Mouse (Mus musculus): Measurements from ENCODE around the gene Ldlrad2. TPM values are rescaled to one million over a fixed set of nuclear protein-coding genes. Genes with fewer than 3 reads are reported as not detected.
A peak's percentile ranks its signal among the peaks of the same experiment; 100 is the strongest.

The Ldlrad2 gene
- polyA plus RNA-seq, 1 experiment, result not detected

DNA sequence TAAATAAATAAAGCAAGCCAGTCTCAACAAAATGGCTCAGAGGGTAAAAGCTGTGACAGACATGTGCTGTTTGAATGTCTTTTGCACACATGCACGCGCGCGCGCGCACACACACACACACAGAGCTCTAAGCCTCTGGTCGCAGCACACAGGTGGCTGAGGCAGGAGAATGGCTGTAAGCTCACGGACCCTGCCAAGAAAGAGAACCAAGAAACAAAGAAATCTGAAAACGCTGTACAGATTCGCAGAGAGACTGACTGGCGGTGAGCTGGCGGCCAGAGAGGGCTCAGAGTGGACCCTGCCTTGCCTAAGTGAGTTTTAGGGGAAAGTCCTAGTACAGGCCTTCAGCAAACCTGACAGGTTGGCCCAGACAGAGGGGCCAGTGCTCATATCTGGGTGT, 3.1 kb upstream of the Ldlrad2 start:
- Histone ChIP-seq H3K4me3 (replicated peaks; ENCODE audit: extremely low read depth, low read depth, low read length) (no peak overlapping the region), H3K4me1 (ENCODE audit: control insufficient read depth, insufficient read depth, low read length) (peaks cover 4% of the 10 kb centered on the region)
- 96% methylated on average over 12 of the region's 12 CpGs for WGBS
- TF ChIP-seq POLR2A (IDR thresholded peaks at IDR 0.05; ENCODE audit: borderline replicate concordance, extremely low read depth, low read depth, low read length), result no peak
- no peak for TF ChIP-seq CTCF (IDR thresholded peaks at IDR 0.05; ENCODE audit: insufficient read depth, low read length)
- no peak for DNase-seq

DNA sequence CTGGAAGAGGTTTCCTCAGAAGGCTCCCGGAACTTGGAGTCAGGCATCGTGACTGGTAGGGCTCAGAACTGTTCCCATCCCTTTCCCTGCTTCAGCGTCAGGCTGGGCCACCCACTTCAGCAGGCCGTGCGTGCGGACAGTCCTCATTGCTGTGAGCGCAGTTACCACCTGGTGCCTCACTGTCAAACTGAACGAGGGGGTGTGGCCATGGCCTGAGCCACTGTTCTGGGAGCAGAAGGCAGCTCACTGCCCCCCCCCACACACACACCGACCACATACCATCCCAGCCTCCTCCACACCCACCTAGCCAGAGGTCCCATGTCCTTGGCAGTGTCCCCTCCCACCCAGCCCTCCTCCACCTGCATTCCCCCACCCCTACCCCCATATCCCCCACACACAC, 4.5 kb downstream of the Ldlrad2 start:
- H3K4me1 ChIP-seq (ENCODE audit: control insufficient read depth, insufficient read depth, low read length), result no peaks in the 10 kb centered on the region
- DNase-seq, result no peak
- WGBS, result 77% methylated on average over 9 of the region's 9 CpGs
- H3K4me3 ChIP-seq (replicated peaks; ENCODE audit: extremely low read depth, low read depth, low read length), result no peak overlapping the region
- no peak for TF ChIP-seq POLR2A (IDR thresholded peaks at IDR 0.05; ENCODE audit: borderline replicate concordance, extremely low read depth, low read depth, low read length)
- TF ChIP-seq CTCF (IDR thresholded peaks at IDR 0.05; ENCODE audit: insufficient read depth, low read length), result no peak

DNA sequence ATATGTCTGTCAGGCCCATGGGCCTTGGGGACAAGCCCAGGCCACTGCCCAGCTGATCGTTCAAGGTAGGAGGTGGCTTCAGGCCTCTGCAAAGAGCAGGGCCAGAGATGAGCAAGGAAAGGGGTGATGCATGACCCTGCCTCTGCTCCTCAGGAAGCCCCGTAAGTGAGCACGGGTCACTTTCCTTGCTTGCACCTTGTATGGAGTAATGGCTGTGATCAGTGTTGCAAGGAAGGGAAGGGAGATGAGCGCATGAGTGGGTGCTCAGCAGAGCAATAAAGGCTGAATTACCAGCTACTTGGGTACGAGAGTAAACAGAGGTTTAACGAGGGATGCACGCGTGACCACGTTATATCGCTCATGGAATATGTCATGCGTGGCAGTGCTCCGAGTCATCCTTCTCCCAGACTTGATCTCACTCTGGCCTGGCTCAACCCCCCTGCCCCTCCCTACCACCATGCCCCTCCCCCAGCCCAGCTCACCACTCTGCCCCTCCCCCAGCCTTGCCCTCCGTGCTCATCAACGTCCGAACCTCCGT, 17.6 kb downstream of the Ldlrad2 start:
- Histone ChIP-seq H3K4me3 (replicated peaks; ENCODE audit: extremely low read depth, low read depth, low read length) (no peak overlapping the region), H3K4me1 (ENCODE audit: control insufficient read depth, insufficient read depth, low read length) (no peaks in the 10 kb centered on the region)
- TF ChIP-seq POLR2A (IDR thresholded peaks at IDR 0.05; ENCODE audit: borderline replicate concordance, extremely low read depth, low read depth, low read length), result no peak
- TF ChIP-seq CTCF (IDR thresholded peaks at IDR 0.05; ENCODE audit: insufficient read depth, low read length), result no peak
- 87% methylated on average over 16 of the region's 16 CpGs for WGBS
- no peak for DNase-seq

DNA sequence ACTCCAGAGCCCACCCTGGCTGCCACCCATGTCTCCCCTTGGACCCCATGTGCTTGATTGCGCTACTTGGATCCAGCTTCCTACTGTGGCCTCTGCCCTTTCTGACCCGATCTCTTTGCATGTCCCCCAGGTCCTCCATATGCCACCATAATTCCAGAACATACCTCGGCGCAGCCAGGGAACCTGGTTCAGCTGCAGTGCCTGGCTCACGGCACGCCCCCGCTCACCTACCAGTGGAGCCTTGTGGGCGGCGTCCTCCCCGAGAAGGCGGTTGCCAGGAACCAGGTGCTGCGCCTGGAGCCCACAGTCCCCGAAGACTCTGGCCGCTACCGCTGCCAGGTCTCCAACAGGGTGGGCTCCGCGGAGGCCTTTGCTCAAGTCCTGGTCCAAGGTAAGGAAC, 20.9 kb downstream of the Ldlrad2 start:
- H3K4me3 ChIP-seq (replicated peaks; ENCODE audit: extremely low read depth, low read depth, low read length), result no peak overlapping the region
- no peak for DNase-seq
- TF ChIP-seq CTCF (IDR thresholded peaks at IDR 0.05; ENCODE audit: insufficient read depth, low read length) (no peak), POLR2A (IDR thresholded peaks at IDR 0.05; ENCODE audit: borderline replicate concordance, extremely low read depth, low read depth, low read length) (no peak)
- WGBS, result 92% methylated on average over 17 of the region's 17 CpGs
- no peaks in the 10 kb centered on the region for H3K4me1 ChIP-seq (ENCODE audit: control insufficient read depth, insufficient read depth, low read length)

DNA sequence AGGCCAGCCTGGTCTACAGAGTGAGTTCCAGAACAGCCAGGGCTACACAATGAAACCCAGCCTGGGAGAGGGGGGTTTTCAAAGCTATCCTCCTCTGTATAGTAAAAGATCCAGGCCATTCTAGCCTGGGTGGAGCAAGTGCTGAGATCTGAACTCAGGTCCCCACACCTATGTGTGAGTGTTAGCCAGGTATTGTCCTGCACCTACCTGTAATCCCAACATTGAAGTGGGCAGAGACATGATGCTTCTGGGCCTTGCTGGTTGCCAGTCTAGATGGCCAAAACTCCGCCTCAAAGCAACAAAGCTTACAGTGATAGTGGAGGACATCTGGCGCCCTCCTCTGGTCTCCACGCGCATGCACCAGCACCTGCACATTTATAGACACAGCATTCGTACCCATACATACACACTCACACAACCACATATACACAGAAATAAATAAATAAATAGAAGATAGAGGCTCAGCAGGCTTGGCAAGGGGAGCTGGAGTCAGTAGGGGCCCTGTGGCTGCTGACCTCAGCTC, 28.3 kb downstream of the Ldlrad2 start:
- 83% methylated on average over 5 of the region's 5 CpGs for WGBS
- TF ChIP-seq CTCF (IDR thresholded peaks at IDR 0.05; ENCODE audit: insufficient read depth, low read length) (peak; percentile 80), POLR2A (IDR thresholded peaks at IDR 0.05; ENCODE audit: borderline replicate concordance, extremely low read depth, low read depth, low read length) (no peak)
- DNase-seq, result peak; percentile 31
- Histone ChIP-seq H3K4me1 (ENCODE audit: control insufficient read depth, insufficient read depth, low read length) (no peaks in the 10 kb centered on the region), H3K4me3 (replicated peaks; ENCODE audit: extremely low read depth, low read depth, low read length) (no peak overlapping the region)

DNA sequence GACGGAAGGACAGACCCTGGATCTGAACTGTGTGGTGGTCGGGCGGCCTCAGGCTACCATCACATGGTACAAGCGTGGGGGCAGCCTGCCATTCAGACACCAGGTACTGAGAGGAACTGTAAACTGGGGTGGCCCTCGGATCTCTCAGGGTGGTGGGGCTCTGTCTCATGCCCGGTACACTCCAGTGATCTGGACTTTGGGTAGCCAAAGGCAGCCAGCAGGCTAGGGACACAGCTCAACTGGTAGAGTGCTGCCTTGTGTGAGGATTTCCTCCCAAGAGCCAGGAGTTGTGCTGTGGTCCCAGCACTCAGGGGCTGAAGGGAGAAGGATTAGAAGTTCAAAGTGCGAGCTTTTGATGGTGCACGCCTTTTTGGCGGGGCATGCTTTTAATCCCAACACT, 28.8 kb downstream of the Ldlrad2 start:
- 95% methylated on average over 9 of the region's 9 CpGs for WGBS
- no peak for DNase-seq
- TF ChIP-seq CTCF (IDR thresholded peaks at IDR 0.05; ENCODE audit: insufficient read depth, low read length) (no peak), POLR2A (IDR thresholded peaks at IDR 0.05; ENCODE audit: borderline replicate concordance, extremely low read depth, low read depth, low read length) (no peak)
- H3K4me1 ChIP-seq (ENCODE audit: control insufficient read depth, insufficient read depth, low read length), result no peaks in the 10 kb centered on the region
- no peak overlapping the region for H3K4me3 ChIP-seq (replicated peaks; ENCODE audit: extremely low read depth, low read depth, low read length)

DNA sequence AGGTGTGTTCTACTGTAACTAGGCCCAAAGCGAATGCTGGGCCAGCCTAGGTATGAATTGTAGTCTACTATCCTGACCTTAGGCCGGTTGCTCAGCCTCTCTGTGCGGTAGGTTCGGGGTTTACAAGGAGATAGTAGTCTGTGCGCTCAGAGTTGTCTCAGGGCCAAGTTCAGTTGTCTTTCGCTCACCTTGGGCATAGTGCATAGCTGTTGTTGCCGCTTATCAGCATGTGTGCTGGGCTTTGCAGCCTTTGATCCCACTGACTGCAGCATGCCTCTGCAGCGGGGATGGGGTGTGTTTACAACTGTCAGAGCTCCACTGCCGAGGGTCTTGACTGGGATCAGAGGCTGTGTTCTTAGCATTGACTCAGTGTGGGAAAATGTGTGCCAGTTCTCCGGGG, 31.4 kb downstream of the Ldlrad2 start:
- Histone ChIP-seq H3K4me3 (replicated peaks; ENCODE audit: extremely low read depth, low read depth, low read length) (no peak overlapping the region), H3K4me1 (ENCODE audit: control insufficient read depth, insufficient read depth, low read length) (no peaks in the 10 kb centered on the region)
- no peak for DNase-seq
- TF ChIP-seq POLR2A (IDR thresholded peaks at IDR 0.05; ENCODE audit: borderline replicate concordance, extremely low read depth, low read depth, low read length), result no peak
- no peak for TF ChIP-seq CTCF (IDR thresholded peaks at IDR 0.05; ENCODE audit: insufficient read depth, low read length)
- WGBS, result 88% methylated on average over 10 of the region's 10 CpGs

DNA sequence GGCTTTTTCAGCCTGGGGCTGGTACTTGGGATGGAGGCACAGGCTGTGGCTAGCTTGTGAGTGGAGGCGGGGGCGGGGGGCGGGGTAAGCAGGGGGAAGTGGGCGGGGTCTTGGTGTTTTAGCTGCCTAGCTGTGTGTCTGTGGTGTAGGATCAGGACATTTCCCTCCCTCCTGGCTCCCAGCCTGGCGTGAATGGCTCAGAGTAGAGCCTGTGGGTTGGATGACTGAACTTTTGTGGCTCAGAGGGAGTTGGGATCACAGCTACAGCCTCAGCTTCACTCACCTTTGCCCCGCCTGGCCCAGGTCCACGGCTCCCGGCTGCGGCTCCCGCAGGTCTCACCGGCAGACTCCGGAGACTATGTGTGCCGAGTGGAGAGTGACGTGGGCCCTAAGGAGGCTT, 34.0 kb downstream of the Ldlrad2 start:
- no peak for DNase-seq
- TF ChIP-seq CTCF (IDR thresholded peaks at IDR 0.05; ENCODE audit: insufficient read depth, low read length) (no peak), POLR2A (IDR thresholded peaks at IDR 0.05; ENCODE audit: borderline replicate concordance, extremely low read depth, low read depth, low read length) (no peak)
- WGBS, result 73% methylated on average over 14 of the region's 14 CpGs
- Histone ChIP-seq H3K4me1 (ENCODE audit: control insufficient read depth, insufficient read depth, low read length) (no peaks in the 10 kb centered on the region), H3K4me3 (replicated peaks; ENCODE audit: extremely low read depth, low read depth, low read length) (no peak overlapping the region)

DNA sequence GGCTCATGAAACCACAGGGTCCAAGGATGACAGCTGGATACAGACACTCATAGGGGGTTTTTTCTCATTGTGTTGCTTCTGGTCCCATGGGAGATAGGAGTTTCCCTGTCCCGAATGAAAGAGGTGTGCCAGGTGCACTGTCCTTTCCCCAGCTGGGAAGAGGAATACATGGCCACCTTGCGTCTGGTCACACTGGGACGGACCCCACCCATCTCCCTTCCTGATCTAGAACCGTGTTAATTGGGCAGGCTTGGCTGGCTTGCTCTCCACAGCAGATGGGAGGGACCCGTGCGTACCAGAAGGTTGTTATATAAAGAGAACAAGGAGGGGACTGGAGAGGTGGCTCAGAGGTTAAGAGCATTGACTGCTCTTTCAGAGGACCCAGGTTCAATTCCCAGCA, 46.5 kb downstream of the Ldlrad2 start:
- TF ChIP-seq CTCF (IDR thresholded peaks at IDR 0.05; ENCODE audit: insufficient read depth, low read length), result no peak
- no peak for TF ChIP-seq POLR2A (IDR thresholded peaks at IDR 0.05; ENCODE audit: borderline replicate concordance, extremely low read depth, low read depth, low read length)
- DNase-seq, result no peak
- Histone ChIP-seq H3K4me3 (replicated peaks; ENCODE audit: extremely low read depth, low read depth, low read length) (no peak overlapping the region), H3K4me1 (ENCODE audit: control insufficient read depth, insufficient read depth, low read length) (no peaks in the 10 kb centered on the region)
- WGBS, result 78% methylated on average over 6 of the region's 6 CpGs

DNA sequence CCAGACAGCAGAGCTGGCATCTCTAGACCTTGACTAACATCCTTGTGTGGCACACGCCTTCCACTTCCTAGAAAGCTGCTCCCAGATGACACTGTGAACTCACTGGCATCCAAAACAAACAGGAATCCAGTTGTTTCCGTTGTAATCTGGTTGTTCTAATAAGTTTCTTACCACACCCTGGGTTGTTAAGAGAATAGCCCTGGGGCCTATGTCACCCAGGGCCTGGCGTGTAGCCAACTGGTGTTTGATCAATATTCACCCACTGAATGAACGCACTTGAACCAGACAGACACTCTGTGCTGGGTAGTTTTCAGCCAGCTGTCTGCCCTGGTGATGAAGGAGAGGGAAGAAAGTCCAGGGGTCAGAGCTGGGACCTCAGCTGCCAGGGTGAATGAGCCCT, 47.0 kb downstream of the Ldlrad2 start:
- Histone ChIP-seq H3K4me1 (ENCODE audit: control insufficient read depth, insufficient read depth, low read length) (no peaks in the 10 kb centered on the region), H3K4me3 (replicated peaks; ENCODE audit: extremely low read depth, low read depth, low read length) (no peak overlapping the region)
- WGBS, result 43% methylated on average over 4 of the region's 4 CpGs
- no peak for TF ChIP-seq CTCF (IDR thresholded peaks at IDR 0.05; ENCODE audit: insufficient read depth, low read length)
- TF ChIP-seq POLR2A (IDR thresholded peaks at IDR 0.05; ENCODE audit: borderline replicate concordance, extremely low read depth, low read depth, low read length), result no peak
- no peak for DNase-seq
